Mouse (Mus musculus): ENCODE results near the gene Mkln1.

The Mkln1 gene

GRCm38 (mm10) chr6:31398431-31399205, at the start of gene Mkln1:
TSS of gene Mkln1 (plus strand) at chr6:31398735.
- peak; percentile 90 for DNase-seq

- no peak for DNase-seq
Measured at GRCm38 (mm10) chr6:31356444-31357191, 41.9 kb upstream of the Mkln1 start.

- no peak for DNase-seq
Measured at GRCm38 (mm10) chr6:31357286-31357685, 41.2 kb upstream of the Mkln1 start.

DNA sequence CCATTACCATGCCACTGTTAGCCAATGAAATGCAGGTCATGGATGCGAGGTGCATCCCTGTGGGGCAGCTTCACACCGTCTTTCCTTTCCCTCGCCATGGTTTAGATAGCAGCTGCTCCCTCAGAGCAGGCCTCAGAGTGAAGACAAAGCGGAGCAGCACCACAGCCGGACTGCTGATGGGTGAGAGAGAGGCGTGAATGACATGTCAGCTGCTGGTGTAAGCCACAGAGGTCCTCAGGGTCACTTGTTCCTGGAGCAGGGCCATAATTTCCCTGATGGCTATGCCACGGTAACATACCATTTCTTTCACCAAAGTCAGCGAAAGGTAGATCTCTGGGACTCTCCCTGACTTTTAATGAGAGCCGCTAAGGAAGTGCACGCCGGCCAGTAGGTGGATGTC, 35.9 kb upstream of the Mkln1 start:
- DNase-seq, result no peak

GRCm38 (mm10) chr6:31364399-31364798, 34.1 kb upstream of the Mkln1 start:
- DNase-seq, result no peak

DNA sequence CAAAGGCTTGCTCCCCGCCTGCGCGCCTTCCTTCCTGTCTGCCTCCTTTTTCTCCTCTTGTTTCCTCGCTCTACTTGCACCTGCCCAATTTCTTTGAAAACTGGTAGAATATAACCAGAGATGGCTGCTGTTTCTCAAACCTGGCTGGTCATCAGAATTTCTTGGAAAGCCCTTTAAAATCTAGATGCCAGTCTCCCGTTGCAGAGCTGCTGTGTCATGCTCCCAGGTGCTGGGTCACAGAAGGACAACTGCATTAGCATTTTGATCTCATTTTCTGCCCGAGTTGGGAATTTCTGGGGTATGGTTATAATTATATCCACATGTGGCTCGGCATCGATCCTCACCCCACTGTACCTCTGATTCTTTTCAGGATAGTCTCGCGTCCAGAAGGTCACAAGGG, 30.6 kb upstream of the Mkln1 start:
- DNase-seq, result no peak

GRCm38 (mm10) chr6:31368559-31368958, 30.0 kb upstream of the Mkln1 start:
- no peak for DNase-seq

DNA sequence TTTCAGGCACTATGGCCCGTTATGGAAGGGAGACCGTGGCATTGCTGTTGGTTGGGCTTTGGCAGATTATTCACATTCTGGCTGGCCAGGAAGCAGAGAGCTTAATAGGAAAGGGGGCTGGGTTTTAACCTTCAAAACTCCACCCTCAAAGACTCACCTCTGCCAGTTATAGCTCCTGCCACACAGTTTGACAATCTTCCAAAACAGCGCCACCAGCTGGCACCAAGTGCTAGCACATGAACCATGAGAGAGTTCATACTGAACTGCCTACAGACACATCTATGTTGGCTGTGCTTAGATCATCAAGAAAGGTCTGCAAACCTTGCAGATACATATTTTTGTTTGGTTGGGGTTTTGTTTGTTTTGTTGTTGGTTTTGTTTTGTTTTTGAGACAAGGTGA, 28.7 kb upstream of the Mkln1 start:
- DNase-seq, result peak; percentile 15

DNA sequence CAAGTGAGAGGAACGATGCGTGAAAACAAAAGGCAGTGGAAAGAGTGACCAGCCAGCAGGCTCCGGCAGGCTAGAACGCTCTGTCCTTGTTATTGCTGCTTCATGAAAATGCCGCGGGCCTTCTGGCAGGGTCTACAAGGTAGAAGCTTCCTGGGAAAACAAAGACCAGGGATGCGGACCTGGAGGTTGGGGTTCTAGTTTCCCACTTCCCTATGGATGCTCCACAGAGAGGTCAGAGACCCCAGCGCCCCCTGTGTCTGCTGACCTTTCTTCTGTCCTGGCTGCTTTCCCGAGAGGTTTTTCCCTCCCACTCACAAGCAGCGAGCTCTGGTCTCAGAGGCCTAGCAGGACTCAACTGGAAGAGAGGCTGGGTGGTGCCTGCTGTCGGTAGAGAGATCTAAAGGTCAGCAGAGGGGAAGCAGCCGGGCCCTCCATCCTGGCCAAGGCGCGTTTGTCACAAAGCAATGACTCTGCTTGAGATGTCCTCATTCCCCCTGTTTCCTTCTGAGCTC, 27.9 kb upstream of the Mkln1 start:
- DNase-seq, result no peak

- no peak for DNase-seq
Measured at GRCm38 (mm10) chr6:31371140-31371539, 27.4 kb upstream of the Mkln1 start.

- no peak for DNase-seq
Measured at GRCm38 (mm10) chr6:31372620-31373019, 25.9 kb upstream of the Mkln1 start.

- no peak for DNase-seq
Measured at GRCm38 (mm10) chr6:31373084-31373673, 25.4 kb upstream of the Mkln1 start.

DNA sequence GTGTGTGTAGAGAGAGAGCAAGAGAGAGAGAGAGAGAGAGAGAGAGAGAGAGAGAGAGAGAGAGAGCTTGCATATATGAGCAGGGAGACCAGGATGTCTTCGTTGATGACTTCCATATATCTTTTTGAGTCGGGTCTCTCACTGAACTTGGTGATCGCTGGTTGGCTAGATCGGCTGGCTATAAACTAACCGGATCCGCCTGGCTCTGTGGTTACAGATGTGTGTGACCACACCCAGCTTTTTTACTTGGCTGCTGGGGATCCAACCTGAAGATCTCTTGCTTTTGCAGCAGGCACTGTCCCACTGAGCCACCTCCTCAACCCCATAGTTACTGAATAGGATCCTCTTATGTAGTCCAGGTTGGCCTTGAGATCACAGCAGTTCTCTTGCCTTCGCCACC, 15.5 kb upstream of the Mkln1 start:
- no peak for DNase-seq

GRCm38 (mm10) chr6:31384794-31385193, 13.7 kb upstream of the Mkln1 start:
- DNase-seq, result no peak

DNA sequence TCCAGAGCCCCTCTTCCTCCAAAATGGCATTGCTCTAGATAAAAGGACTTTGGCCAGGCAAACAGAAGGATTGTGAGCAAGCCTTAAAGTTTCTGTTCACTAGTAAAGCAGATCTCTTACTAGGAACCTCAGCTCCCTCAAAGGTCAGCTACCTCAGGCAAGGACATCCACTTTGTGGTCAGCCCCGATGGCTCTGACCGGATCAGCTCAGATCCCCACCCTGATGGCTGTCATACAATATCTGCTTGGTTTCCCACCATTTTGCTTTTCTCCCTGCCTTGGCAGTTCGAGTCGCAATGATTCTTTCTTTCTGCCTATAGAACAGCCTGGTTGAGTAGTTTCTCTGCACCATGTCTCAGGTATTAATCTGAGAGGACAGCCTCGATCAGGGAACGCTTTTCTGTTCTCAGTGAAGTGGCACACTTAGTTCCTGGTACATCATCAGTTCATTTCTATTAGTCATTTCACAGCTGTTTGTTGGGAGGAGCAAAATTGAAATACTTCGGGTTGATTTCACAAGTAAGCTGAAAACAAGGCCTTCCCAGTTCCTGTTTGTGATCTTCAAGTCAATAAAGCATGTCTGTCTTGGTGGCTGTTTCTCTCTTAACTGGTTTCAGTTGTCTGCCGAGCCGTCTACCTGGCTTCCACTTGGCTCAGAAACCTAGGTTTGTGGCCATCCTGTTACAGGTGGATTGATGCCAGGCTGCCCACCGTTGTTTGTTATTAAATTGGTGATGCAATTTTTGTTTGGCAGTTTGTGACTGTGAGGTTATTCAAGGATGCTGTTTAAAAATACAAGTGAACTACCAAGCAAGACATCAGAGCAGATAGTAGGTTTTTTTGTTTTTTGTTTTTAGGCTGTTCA, 13.0 kb upstream of the Mkln1 start:
- DNase-seq, result no peak

- DNase-seq, result no peak
Measured at GRCm38 (mm10) chr6:31389716-31390115, 8.8 kb upstream of the Mkln1 start.

- peak; percentile 32 for DNase-seq
Measured at GRCm38 (mm10) chr6:31390243-31390981, 8.1 kb upstream of the Mkln1 start.

GRCm38 (mm10) chr6:31392871-31393270, 5.7 kb upstream of the Mkln1 start:
- no peak for DNase-seq

DNA sequence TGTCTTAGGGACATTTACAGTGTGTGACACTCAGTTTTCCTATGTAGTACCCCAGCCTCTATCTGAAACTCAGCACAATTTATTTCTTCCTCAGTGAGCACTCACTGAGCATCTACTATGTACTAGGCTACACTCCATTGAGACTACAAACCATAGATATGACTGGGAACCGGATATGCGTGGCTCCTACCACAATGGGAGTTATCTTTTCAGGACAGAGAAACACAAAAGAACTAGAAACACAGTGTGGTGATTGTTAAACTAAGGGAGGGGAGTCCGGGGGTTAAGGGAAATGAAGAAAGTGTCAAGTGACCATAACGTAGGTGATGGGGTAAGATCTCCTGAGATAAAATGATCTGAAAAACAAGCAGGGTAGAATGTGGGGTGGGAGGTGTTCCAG, 2.4 kb upstream of the Mkln1 start:
- no peak for DNase-seq

GRCm38 (mm10) chr6:31397308-31397707, 1.2 kb upstream of the Mkln1 start:
- DNase-seq, result no peak

GRCm38 (mm10) chr6:31397775-31398430, 632 bp upstream of the Mkln1 start:
- no peak for DNase-seq

GRCm38 (mm10) chr6:31399206-31399549, 643 bp downstream of the Mkln1 start:
- DNase-seq, result no peak

Data from thymus, postnatal 14 days (tissue).